Mouse (Mus musculus) kidney, postnatal 0 days (tissue): ENCODE results near the gene Gm10181. TPM values are rescaled to one million over a fixed set of nuclear protein-coding genes. Genes with fewer than 3 reads are reported as not detected.

Experiments used
- ATAC-seq: fragments of 200-750 bp; cut with Nextera tagmentation; replicated peaks from 2 replicates; pipeline ENCODE4 v1.8.0; 2017; ENCODE audit warnings: low read depth, moderate number of reproducible peaks, moderate TSS enrichment, moderate library complexity; ENCODE audit not compliant: low FRiP score
- DNase-seq: peaks from one replicate; pipeline ENCODE4 v3.0.0-alpha.2; 2016; ENCODE audit warnings: low spot score
- H3K27ac ChIP-seq: fragments of 300-500 bp; sonication (generic); 2 replicates; pipeline ENCODE4 v1.5.1; 2014; ENCODE audit warnings: mild to moderate bottlenecking
- H3K27me3 ChIP-seq: fragments of 300-500 bp; sonication (generic); 2 replicates; pipeline ENCODE4 v1.6.1; 2014; ENCODE audit warnings: low read length, mixed read lengths; ENCODE audit not compliant: insufficient read depth
- H3K36me3 ChIP-seq: fragments of 300-500 bp; sonication (generic); 2 replicates; pipeline ENCODE4 v1.6.1; 2014; ENCODE audit warnings: low read length, mixed read lengths; ENCODE audit not compliant: insufficient read depth
- H3K4me1 ChIP-seq: fragments of 300-500 bp; sonication (generic); replicated peaks from 2 replicates; pipeline ENCODE4 v1.6.1; 2014; ENCODE audit warnings: antibody characterized with exemption, low read length, mixed read lengths; ENCODE audit not compliant: insufficient read depth
- H3K4me2 ChIP-seq: fragments of 300-500 bp; sonication (generic); 2 replicates; pipeline ENCODE4 v1.6.1; 2014; ENCODE audit warnings: mild to moderate bottlenecking, low read length, moderate library complexity, mixed read lengths
- H3K4me3 ChIP-seq: fragments of 300-500 bp; sonication (generic); replicated peaks from 2 replicates; pipeline ENCODE4 v1.5.1; 2014; ENCODE audit warnings: low read depth, low read length
- H3K9ac ChIP-seq: fragments of 300-500 bp; sonication (generic); 2 replicates; pipeline ENCODE4 v1.6.1; 2014; ENCODE audit warnings: low read depth, low read length
- H3K9me3 ChIP-seq: fragments of 300-500 bp; sonication (generic); replicated peaks from 2 replicates; pipeline ENCODE4 v1.6.1; 2016; ENCODE audit warnings: low read length, inconsistent platforms, mixed read lengths
- CTCF ChIP-seq: IDR thresholded peaks from 2 replicates; pipeline ENCODE4 v1.5.1; 2016; ENCODE audit warnings: antibody characterized with exemption, low read depth, mild to moderate bottlenecking, moderate library complexity
- WGBS: fragments of 180-500 bp; shearing (Covaris S2); extraction: QIAGEN DNeasy Blood & Tissue Kit; methylation state at CpG from one replicate; pipeline ENCODE4 v1.1.7; 2014; 5-methylcytosine and 5-hydroxymethylcytosine counted together
- polyA plus RNA-seq: library from polyadenylated mRNA; unstranded; fragments of >200 nt; fragmentation: Nextera tagmentation; extraction: Ambion mirVana; gene quantifications from 2 replicates; pipeline ENCODE4 v1.2.1, GENCODE M21; 2015

The Gm10181 gene
- not detected in 2 replicates for polyA plus RNA-seq

DNA sequence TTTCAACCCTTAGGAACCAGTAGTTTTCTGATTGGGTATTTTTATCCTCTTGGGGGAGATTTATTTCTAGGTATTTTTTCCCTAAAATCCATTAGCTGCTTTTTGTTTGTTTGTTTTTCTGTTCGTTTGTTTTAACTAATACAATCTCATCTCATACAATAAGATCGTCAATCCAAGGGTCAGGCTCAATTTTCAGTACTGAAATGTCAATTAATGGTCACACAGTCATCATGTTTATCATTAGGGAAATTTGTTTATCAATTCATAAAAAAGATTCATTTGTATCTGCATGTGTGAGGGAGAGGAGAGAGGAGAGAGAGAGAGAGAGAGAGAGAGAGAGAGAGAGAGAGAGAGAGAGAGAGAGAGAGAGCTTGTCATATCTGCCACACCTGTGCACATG, at the start of gene Gm10181:
Gm10181 (plus strand) TSS at position 301 of the 400 bp plus-strand sequence.
- H3K4me1 ChIP-seq: no peaks in the 10 kb centered on the region
- DNase-seq (no peak), ATAC-seq (no peak)
- no peak within 1 kb of the TSS for H3K9ac ChIP-seq
- no peak within 1 kb of the TSS for H3K4me3 ChIP-seq
- H3K9me3 ChIP-seq: no peaks in the 10 kb centered on the region
- no peaks in the 10 kb centered on the region for H3K36me3 ChIP-seq
- 76% methylated on average over 2 of the region's 2 CpGs for WGBS
- no peak for TF ChIP-seq CTCF
- H3K27ac ChIP-seq: no peak within 1 kb of the TSS
- no peak within 1 kb of the TSS for H3K4me2 ChIP-seq
- H3K27me3 ChIP-seq: no peaks in the 10 kb centered on the region

GRCm38 (mm10) chr9:25041665-25042064, 47.6 kb upstream of the Gm10181 start:
- Histone ChIP-seq H3K27me3 (no peaks in the 10 kb centered on the region), H3K4me1 (no peaks in the 10 kb centered on the region), H3K4me2 (no peak overlapping the region), H3K27ac (no peak overlapping the region), H3K36me3 (no peaks in the 10 kb centered on the region), H3K4me3 (no peak overlapping the region), H3K9me3 (no peaks in the 10 kb centered on the region), H3K9ac (no peak overlapping the region)
- ATAC-seq (no peak), DNase-seq (peak; percentile 93)
- 26% methylated on average over 6 of the region's 6 CpGs for WGBS
- peak; percentile 79 for TF ChIP-seq CTCF

GRCm38 (mm10) chr9:25042162-25043111, 46.8 kb upstream of the Gm10181 start:
- Histone ChIP-seq H3K27ac (no peak overlapping the region), H3K4me1 (no peaks in the 10 kb centered on the region), H3K27me3 (no peaks in the 10 kb centered on the region), H3K36me3 (no peaks in the 10 kb centered on the region), H3K9ac (no peak overlapping the region), H3K4me3 (no peak overlapping the region), H3K4me2 (no peak overlapping the region), H3K9me3 (no peaks in the 10 kb centered on the region)
- ATAC-seq: no peak
- TF ChIP-seq CTCF: no peak
- 49% methylated on average over 15 of the region's 15 CpGs for WGBS
- DNase-seq: no peak

- Histone ChIP-seq H3K4me1 (no peaks in the 10 kb centered on the region), H3K9ac (no peak overlapping the region), H3K27me3 (no peaks in the 10 kb centered on the region), H3K27ac (no peak overlapping the region), H3K36me3 (no peaks in the 10 kb centered on the region), H3K4me3 (no peak overlapping the region), H3K9me3 (no peaks in the 10 kb centered on the region), H3K4me2 (no peak overlapping the region)
- ATAC-seq (no peak), DNase-seq (no peak)
- WGBS: 88% methylated on average over 3 of the region's 3 CpGs
- TF ChIP-seq CTCF: no peak
These were observed 44.9 kb upstream of the Gm10181 start for GRCm38 (mm10) chr9:25044325-25044724.

GRCm38 (mm10) chr9:25048289-25048688, 40.9 kb upstream of the Gm10181 start:
- H3K4me2 ChIP-seq: peak overlapping the region; percentile 24
- ATAC-seq: no peak; the same call in 1 of the 2 replicates

GRCm38 (mm10) chr9:25048940-25049339, 40.3 kb upstream of the Gm10181 start:
- no peaks in the 10 kb centered on the region for H3K4me1 ChIP-seq
- H3K9me3 ChIP-seq: no peaks in the 10 kb centered on the region
- no peak overlapping the region for H3K27ac ChIP-seq
- H3K9ac ChIP-seq: no peak overlapping the region
- no peak overlapping the region for H3K4me3 ChIP-seq
- no peaks in the 10 kb centered on the region for H3K36me3 ChIP-seq
- no peaks in the 10 kb centered on the region for H3K27me3 ChIP-seq
- TF ChIP-seq CTCF: no peak
- WGBS: 79% methylated on average over 2 of the region's 2 CpGs
- no peak overlapping the region for H3K4me2 ChIP-seq
- DNase-seq: no peak
- no peak for ATAC-seq

More at GRCm38 (mm10) chr9:25048289-25048688, 40.9 kb upstream of the Gm10181 start:
- no peak for TF ChIP-seq CTCF
- H3K9ac ChIP-seq: no peak overlapping the region
- no peak overlapping the region for H3K27ac ChIP-seq
- no peak overlapping the region for H3K4me3 ChIP-seq
- no peaks in the 10 kb centered on the region for H3K27me3 ChIP-seq
- H3K36me3 ChIP-seq: no peaks in the 10 kb centered on the region
- H3K9me3 ChIP-seq: no peaks in the 10 kb centered on the region
- peak; percentile 16 for DNase-seq
- H3K4me1 ChIP-seq: no peaks in the 10 kb centered on the region
- WGBS: 18% methylated on average over 2 of the region's 2 CpGs
